Mouse (Mus musculus): ENCODE measurements around the gene Tecta.

The Tecta gene

GRCm38 (mm10) chr9:42399829-42400228 is at the start of gene Tecta:
Gene Tecta, minus strand, starts transcription at chr9:42399929.
- DNase-seq, result no peak

DNA sequence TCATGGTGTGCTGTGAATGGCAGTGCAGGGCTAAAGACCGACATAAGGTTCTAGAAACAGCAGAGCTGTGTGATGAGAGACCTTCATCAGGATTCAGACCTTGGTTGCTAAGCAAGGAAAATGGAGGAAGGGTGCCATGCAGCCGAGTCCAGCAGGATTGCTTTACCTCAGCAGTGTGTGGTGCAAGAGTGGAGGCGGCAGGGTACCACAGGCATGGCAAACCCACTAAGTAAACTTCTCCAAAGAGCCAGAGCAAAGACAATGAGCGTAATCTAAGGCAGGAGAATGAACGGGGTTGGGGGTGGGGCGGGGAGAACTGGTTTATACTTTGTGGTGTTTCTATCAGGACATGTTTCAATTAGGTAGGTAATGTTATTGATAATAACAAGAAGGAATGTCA is 49.3 kb upstream of the Tecta start:
- no peak for DNase-seq

DNA sequence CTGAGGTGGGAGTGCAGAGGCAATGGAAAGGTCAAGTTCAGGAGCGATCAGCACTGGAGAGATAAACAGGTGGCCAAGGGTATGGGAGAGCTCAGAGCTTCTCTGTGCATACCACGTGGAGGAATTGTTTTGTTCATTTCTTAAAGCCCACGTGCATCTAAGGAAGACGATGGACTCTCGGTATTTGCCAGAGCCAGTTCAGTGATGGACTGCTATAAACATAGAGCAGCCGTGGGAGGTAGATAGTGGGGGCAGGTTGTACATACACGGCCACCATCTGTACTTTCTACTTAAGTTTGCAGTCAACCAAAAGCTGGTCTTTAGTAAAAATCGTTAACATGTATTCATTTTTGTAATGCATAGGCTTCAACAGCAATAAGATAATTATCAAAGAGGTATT is 42.4 kb upstream of the Tecta start:
- DNase-seq, result no peak

- no peak for DNase-seq
These were observed 41.5 kb upstream of the Tecta start for GRCm38 (mm10) chr9:42441234-42441633.

DNA sequence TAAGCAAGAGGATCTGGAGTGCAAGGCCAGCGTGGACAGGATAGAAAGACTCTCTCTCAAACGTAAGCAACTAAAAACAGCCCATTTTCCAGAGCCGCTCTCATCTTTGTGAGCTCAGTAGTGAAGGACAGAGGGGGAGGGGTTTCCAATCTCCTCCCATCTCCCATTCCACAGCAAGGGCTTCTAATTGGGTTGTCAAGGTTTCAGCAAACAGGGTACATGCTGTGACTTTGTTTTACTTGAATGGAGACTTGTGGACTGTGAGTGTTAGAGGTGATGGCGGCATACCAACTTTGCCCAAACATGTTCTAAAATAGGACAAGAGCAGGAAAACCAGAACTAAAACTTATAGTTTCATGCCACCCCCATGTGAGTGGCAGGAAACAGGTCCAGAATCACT is 39.7 kb upstream of the Tecta start:
- no peak for DNase-seq

DNA sequence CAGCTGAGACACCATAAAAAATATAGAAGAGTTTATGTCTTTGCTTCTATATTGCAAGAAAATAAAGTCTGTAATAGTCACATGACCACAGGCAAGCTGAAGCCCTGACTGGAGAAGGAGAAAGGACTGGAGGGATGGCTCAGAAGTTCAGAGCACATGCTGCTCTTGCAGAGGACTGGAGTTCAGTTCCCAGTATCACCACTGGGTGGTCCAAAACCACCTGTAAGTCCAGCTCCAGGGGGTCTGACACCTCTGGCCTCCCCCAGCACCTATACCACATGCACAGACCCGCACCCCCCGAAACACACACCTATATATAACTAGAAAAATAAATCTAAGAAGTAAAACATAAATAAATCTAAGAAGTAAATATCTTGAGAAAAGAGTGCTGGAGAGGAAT is 32.4 kb upstream of the Tecta start:
- DNase-seq, result no peak

DNA sequence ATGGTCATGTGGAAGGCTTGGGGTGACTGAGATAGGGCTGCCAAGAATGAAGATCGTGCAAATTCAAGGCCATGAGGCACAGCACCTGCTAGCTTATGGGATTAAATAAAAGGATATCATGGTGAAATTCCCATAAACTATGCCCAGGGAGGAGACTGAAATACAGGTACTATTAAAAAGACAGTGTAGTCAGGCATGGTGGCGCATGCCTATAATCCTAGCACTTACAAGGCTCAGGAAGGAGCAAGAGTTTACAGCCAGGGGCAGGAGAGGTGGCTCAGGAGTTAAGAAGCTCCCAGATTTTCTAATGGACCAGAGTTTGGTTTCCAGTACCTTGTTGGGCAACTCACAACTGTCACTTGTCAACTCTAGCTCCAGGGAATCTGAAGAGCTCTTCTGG is 31.9 kb upstream of the Tecta start:
- DNase-seq, result no peak

DNA sequence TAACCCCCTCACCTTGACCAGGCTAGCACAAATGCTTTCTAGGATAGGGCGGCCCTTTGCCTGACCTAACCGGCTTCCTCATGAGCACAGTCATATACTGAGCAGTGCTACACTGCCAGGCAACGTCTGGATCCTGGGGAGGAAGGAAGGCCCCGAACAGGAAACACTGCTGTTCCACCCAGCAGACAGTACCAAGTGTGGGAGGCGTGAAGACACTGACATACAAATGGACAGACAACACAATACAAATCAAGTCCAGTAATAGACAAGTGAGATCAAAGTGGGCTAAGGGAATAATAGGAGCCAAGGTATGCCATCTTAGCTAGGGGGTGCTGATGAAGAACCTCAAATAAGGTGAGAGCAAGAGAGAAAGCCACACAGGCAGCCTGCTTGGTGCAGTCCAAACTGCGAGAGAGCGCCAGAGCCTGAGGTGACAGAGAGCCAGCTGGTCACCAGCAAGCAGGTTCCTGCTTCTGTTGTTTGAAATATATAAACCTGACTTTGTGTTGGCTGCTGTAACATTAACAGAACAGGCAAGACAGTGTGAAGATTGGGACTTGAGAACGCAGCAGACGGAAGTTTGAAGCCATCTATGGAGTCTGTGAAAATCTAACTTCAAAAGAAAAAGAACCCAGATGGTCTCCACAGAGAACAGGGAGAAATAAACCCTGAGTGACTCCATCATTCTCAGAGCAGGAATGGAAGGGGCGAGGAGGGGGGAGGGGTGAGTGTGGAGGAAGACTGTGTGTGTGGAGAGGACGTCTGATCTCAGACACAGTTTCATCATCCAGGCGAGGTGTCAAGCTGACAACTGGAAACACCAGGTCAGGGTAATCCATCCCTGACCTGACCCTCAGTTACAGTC is 28.6 kb upstream of the Tecta start:
- DNase-seq, result peak; percentile 25

- DNase-seq, result no peak
These were observed 27.1 kb upstream of the Tecta start for GRCm38 (mm10) chr9:42426661-42427358.

GRCm38 (mm10) chr9:42423649-42424048 is 23.9 kb upstream of the Tecta start:
- DNase-seq, result no peak

- DNase-seq, result no peak
These were observed 20.0 kb upstream of the Tecta start for GRCm38 (mm10) chr9:42419687-42420086.

- DNase-seq, result no peak
These were observed 19.1 kb upstream of the Tecta start for GRCm38 (mm10) chr9:42418786-42419185.

GRCm38 (mm10) chr9:42417352-42417952 is 17.7 kb upstream of the Tecta start:
- no peak for DNase-seq

- DNase-seq, result no peak
These were observed 15.5 kb upstream of the Tecta start for GRCm38 (mm10) chr9:42415184-42415583.

DNA sequence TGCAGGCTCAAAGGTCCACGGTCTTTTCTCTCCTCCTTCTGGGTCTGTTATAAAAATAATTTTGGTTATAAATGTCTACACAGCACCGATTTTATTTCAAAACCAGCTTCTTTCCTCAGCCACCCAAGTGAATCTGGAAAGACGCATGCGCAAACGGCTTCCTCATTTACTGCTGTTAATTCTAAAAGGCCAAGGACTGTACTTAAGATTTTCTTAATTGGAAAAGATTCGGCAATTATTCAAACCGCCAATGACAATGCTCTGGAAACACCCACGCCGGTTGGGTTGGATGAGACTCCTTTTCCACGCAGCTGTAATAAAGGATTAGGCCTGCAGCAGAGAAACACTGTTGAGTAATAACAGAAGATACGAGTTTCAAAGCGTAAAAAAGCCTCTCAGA is 13.6 kb upstream of the Tecta start:
- no peak for DNase-seq

DNA sequence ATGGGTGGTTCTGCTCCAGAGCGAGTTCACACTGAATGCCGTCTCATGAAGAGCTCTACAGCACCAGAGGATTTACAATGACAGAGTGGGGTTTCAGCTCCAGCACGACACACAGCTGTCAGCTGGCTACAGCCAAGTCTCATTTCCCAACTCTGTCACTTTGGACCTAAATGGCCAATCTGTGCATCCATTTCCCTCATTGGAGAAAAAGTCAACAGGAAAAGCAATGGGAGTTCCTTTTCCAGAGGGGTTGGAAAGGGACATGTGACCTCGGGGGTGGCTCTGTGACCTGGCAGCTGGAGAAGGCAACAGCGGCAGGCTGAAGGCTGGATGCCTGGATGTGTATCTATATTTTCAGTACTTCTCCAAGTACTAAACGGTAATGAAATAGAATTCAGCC is 11.6 kb upstream of the Tecta start:
- no peak for DNase-seq

GRCm38 (mm10) chr9:42405736-42406135 is 6.0 kb upstream of the Tecta start:
- DNase-seq, result no peak

- no peak for DNase-seq
These were observed 1.8 kb upstream of the Tecta start for GRCm38 (mm10) chr9:42401486-42401885.

DNA sequence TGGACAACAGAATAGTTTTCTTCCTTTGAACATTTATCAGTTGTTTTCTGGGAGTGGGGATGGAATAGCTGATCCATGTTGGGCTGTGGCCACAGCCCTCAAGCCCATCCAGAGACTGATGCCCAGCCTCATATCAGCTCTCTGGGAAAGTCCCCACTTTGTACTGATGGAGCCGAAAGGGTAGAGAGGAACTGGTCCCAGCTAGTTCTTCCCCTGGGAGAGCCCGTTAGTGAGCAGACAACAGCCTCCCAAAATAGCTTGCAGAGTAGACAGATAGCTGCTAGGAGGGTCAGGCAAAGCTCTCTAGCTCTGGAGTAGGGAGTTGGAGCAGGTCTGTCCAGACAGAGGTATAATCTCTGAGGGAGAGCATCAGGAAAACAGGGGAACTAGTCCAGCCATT is 3.6 kb downstream of the Tecta start:
- DNase-seq, result no peak

DNA sequence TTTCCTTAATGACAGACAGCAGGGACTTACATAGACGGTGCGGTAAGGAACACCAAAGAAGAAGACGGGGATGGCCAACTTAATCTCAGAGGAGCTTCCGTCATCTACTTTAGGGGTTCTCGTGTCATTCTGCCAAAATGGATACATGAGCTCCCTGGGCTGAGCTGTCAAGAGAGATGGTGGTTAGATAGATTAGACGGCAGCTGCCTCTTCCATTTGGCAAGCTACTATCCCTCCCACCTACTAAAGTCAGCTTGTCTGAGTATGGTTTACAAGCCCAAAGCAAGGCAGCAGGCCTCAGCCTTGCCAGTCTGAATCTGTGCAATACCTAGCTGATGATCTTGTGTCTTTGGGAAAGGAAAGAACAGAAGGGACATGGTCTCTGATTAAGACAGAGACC is 4.8 kb downstream of the Tecta start:
- DNase-seq, result no peak

DNA sequence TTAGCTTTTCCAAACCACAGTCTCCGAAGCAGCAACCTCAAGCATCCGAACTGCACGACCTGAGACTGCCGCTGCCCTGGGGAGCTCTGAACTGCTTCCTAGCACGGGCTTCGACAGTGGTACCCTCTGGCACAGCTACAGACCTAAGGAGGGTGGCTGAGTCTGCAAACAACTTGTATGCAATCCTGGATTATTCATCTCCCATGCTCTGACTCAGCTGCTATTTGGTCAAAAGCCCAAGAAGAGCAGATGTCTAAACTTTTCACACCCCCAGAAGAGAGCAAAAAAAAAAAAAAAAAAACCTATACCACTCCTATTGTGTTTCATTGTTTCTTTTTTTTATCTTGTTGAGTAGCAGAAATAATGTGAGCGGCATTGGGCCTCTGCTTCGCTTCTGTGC is 5.4 kb downstream of the Tecta start:
- no peak for DNase-seq

DNA sequence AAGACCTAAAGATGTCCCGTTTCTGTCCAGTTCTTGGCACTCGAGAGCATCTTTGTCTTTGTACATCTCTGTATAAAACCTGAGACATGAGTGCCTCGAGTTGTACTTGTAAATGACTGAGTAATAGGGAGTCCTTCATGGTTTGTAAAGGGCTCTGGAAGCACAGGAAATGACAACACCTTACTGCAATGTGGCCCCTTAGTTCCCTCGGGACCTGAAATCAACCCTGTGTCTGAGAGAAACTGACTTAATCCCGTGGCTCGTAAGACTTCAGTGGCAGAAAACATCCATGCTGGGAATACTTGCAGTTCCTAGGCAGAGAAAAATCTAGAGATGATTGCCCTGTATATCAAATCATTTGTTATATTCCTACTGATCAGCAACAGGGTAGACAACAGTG is 6.8 kb downstream of the Tecta start:
- no peak for DNase-seq

DNA sequence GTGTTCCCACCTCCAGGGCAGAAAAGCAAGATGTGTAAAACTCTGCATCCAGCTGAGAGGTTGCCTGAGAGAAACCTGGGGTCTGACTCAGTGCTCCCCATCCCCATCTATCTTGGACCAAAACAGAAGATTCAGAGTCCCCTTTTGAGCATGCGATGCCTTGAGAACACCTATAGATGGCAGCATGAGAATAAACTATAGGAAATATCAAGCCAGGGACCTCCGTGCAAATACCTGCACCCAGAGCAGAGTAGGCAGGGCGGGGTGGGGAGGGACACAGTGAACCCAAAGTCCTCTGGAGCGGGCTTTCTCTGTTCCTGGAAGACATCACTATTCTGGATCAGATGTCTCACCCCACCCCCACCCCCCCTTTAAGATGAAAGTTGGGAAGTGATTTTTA is 11.2 kb downstream of the Tecta start:
- no peak for DNase-seq

- DNase-seq, result peak; percentile 38
These were observed 12.7 kb downstream of the Tecta start for GRCm38 (mm10) chr9:42387038-42387437.

All from right cerebral cortex, postnatal 4 days (tissue).